Comparison of ENCODE assay signal across 15 mouse cellular contexts in genomic region chr5:37281021-37281420, GRCm38 (mm10). TPM values are rescaled to one million over a fixed set of nuclear protein-coding genes. Genes with fewer than 3 reads are reported as not detected.
"Had no signal": no experiment of that assay in that cellular context is flagged by ENCODE, and none has a peak within 500 bp of the region (broad histone marks: within the 10 kb centered on the region; RNA-seq: fewer than 3 reads in every experiment).

No protein-coding gene starts in this region.

- DNase-seq: lung, adult 18-20 months; lung, embryonic 14.5 days; lung, postnatal 10 days; lung, postnatal 4 days; midbrain, embryonic 14.5 days; retina, postnatal 1 day; right cerebral cortex, postnatal 14 days; right cerebral cortex, postnatal 4 days; spleen, adult 18-20 months; thymus, adult 2 months; thymus, postnatal 25 days; thymus, postnatal 4 days had no signal

RNA-seq across cellular contexts. Expression of gene Crmp1, which starts 39.3 kb away (rescaled TPM):
- total RNA-seq: megakaryocyte-erythroid progenitor cell, adult 5-6 weeks had no signal

RNA-seq across cellular contexts. Expression of gene Evc, which starts 55.7 kb away (rescaled TPM):
- total RNA-seq: megakaryocyte, adult 5-6 weeks; megakaryocyte-erythroid progenitor cell, adult 5-6 weeks; neutrophil, adult 5-6 weeks had no signal

RNA-seq across cellular contexts. Expression of gene Evc2, which starts 57.3 kb away (rescaled TPM):
- total RNA-seq: megakaryocyte, adult 5-6 weeks; megakaryocyte-erythroid progenitor cell, adult 5-6 weeks; neutrophil, adult 5-6 weeks had no signal
